Mouse (Mus musculus): ENCODE results near the gene Nudt21.

Nudt21 gene

GRCm38 (mm10) chr8:94036944-94037524, at the start of gene Nudt21, which contains the start of gene Ogfod1:
TSS of gene Nudt21 (minus strand) at chr8:94037031.
TSS of gene Ogfod1 (plus strand) at chr8:94037198.
- peak; percentile 100 for DNase-seq (ENCODE audit: low spot score)

- no peak for DNase-seq (ENCODE audit: low spot score)
Observed at GRCm38 (mm10) chr8:94076461-94077192, 39.8 kb upstream of the Nudt21 start.

DNA sequence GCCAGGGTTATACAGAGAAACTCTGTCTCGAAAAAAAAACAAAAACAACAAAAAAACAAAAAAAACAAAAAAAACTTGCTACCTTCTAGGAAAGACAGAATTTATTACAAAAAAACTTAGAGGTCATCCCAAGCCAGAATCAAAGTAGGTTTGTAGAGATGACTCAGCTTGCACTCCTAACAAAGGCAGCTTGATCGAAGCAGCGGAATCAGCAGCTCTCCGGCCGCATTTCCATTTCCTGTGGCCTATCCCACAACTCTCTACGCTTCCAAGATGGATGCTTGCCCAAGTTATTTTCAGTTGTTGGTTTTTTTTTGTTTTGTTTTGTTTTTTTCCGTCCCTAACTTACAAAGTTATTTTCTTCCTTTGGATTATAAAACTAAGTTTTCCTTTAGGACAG, 32.0 kb upstream of the Nudt21 start:
- DNase-seq (ENCODE audit: low spot score), result no peak

DNA sequence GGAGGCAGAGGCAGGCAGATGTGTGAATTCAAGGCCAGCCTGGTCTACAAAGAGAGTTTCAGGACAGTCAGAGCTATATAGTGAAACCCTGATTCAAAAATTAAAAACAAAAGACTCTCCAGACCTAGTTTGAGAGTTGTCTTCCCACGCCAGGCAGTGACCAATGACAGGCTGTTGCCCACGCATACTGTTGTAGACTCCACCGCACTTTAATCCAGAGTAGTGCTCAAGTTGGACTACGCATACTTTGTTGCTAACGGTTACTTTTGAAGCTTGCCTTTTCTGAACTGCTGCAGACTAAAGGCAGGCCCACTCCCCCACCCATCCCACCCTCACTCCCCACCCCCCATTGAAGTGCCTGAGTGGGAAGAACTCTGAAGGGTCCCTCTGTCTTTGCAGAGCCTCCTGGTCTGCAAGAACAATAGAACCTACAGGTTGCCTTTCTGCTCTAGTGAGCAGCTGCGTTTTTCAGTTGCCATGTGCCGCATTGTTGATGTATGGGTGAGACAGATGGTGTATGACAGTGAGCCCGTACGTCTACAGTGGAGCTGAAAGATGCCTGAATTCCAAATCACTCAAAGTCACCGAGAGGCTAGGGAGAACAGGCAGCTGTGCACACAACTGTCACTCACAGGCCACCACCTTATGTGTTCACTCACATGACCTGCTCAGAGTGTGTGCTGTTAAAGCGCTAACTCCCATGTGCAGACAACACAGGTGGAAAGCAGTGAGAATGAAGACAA, 29.5 kb upstream of the Nudt21 start:
- DNase-seq (ENCODE audit: low spot score), result no peak

- DNase-seq (ENCODE audit: low spot score), result peak; percentile 72
Observed at GRCm38 (mm10) chr8:94057157-94057854, 20.5 kb upstream of the Nudt21 start.

GRCm38 (mm10) chr8:94052696-94053095, 15.9 kb upstream of the Nudt21 start:
- no peak for DNase-seq (ENCODE audit: low spot score)

- DNase-seq (ENCODE audit: low spot score), result no peak
Observed at GRCm38 (mm10) chr8:94047845-94048244, 11.0 kb upstream of the Nudt21 start.

GRCm38 (mm10) chr8:94037806-94038205, 975 bp upstream of the Nudt21 start:
- DNase-seq (ENCODE audit: low spot score), result peak; percentile 38

- DNase-seq (ENCODE audit: low spot score), result peak; percentile 85
Observed at GRCm38 (mm10) chr8:94036541-94036940, 290 bp downstream of the Nudt21 start.

- no peak for DNase-seq (ENCODE audit: low spot score)
Observed at GRCm38 (mm10) chr8:94035200-94035599, 1.6 kb downstream of the Nudt21 start.

GRCm38 (mm10) chr8:94033601-94034000, 3.2 kb downstream of the Nudt21 start:
- DNase-seq (ENCODE audit: low spot score), result no peak

GRCm38 (mm10) chr8:94029701-94030100, 7.1 kb downstream of the Nudt21 start:
- no peak for DNase-seq (ENCODE audit: low spot score)

DNA sequence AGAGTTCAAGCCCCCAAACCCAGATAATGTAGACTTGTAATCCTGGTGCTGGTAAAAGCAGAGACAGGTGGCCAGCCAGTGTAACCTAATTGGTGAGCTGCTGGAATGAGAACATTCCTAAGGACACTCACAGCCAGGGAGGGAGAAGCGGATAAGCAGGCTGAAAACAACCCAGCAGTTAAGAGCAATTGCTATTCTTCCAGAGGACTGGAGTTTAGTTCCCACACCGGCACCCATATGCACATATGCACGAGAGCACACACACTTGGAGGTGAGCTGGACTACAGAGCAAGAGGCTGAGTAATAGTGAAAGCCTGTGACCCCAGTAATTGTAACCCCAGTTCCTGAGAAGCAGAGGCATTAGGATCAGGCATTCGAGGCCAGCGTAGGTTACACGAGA, 12.9 kb downstream of the Nudt21 start:
- DNase-seq (ENCODE audit: low spot score), result no peak

DNA sequence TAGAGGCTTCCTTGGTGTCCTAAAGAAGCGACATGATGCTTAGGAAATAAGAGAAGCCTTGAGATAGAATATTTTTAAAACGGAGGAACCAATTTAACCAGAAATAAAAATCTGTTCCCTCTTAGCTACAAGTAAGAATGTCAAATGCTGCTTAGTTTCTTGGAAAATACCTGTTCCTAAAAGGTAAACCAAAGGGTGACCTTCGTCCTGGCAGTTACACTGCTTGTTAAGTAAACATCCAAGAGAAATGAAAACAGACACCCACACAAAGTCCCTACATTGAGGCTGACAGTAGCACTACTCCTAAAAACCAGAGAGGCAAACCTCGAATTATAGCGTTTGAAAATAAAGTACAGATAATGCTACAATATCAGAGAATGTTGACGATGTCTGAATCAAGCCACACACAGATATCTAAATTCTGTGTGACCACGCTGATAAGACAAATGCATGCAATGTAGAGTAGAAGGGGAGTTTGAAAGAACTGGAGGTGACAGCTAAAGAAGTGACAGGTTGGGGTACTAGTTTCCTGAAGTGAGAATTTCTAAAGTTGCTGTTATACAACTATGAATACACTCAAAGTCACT, 23.7 kb downstream of the Nudt21 start:
- no peak for DNase-seq (ENCODE audit: low spot score)

DNA sequence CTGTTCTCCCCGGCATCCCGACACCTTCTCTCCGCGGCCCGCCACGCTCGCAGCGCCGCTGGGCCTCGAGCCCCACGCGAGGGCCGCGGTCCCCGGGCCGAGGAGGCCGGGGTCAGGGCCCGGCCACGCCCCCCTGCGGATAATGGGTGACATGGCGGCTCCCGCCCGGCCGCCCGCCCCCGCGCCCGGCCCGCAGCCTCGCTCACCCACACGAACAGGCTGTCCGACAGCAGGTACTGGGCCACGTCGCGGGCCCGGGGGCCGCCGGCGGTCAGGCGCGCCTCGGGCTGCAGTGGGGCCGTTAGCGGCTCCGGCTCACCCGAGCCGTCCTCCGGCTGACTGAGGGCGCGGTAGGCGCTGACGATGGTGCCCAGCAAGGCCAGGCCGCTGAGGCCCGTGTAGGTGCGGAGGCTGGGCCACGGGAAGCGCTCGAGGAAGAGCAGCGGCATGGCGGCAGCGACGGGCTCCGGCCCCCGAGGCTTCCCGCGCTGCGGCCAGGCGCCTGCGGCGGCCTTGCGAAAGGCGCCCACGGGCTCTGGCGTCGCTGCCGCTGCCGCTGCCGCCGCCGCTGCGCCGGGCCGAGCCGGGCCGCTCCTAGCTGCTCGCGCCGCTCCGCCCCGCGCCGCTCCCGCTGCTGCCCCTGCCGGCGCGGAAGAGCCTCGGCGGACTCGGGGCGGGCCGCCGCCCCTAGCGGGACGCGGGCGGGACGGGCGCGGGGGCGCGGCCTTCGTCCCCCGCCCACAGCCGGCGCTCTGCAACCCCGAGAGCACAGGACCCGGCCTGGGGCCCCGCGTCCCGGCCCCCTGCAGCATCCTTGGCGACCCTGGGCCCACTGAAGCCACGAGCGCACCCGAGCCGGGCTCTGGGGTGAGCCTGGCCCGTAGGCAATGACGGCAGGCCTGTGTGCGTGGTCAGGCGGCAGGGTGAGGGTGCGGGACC, 24.5 kb downstream of the Nudt21 start, which contains the start of gene Amfr:
Amfr (minus strand) TSS at position 830 of the 939 bp plus-strand sequence.
- DNase-seq (ENCODE audit: low spot score), result peak; percentile 92

GRCm38 (mm10) chr8:94011076-94012012, 25.5 kb downstream of the Nudt21 start:
- no peak for DNase-seq (ENCODE audit: low spot score)

DNA sequence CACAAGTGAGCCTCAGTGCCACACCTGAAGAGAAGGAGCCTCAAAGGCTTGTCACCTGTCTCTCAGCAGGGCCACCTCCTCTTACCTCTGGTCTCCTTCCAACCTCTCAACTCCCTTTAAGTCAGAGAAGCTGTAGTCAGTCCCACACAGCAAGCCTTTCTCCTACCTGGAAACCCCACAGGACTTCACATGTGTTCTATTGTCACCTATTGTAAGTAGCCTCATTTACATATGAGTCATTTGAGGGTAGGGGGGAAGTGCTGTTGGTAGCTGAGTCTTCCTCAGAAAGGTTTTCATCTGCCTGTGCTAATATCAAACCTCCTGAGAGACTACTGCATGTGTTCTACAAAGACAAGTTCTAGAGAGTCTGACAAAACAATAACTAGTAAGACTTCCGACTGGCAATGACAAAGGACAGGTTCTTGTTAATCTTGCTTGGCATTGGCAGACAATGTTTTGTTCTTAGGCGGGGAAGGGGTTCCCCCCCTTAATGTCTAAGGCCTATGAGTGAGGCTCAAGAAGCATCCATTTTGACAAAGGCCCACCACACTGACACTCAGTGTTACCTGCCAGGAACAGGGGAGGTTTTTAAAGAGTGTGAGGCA, 26.6 kb downstream of the Nudt21 start:
- DNase-seq (ENCODE audit: low spot score), result no peak

- no peak for DNase-seq (ENCODE audit: low spot score)
Observed at GRCm38 (mm10) chr8:94009243-94009845, 27.5 kb downstream of the Nudt21 start.

DNA sequence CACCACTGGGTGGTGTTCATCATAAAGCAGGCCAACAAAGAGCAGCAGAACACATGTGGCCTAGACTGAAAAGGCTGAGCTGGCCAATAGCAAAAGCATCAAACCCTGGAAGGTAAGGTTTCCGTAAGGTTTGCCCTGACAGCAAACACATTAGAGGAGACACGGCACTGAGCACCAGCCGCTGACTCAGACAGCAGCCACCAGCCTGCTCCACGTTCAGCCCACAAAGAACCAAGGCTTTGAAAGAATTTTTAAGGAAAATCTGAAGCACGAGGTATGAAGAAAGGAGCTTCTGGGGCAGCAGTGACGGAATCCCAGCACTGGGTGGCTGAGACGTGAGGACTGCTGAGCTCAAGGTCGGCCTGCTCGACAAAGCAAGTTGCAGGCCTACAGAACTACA, 32.7 kb downstream of the Nudt21 start:
- DNase-seq (ENCODE audit: low spot score), result no peak

All from MN1 (cell line).